Mouse (Mus musculus) cerebellum, adult 9-11 months (tissue): ENCODE results near the gene Smarcd2.

Experiments
- DNase-seq: peaks from one replicate; pipeline ENCODE4 v3.0.0; 2022

Smarcd2 gene

GRCm38 (mm10) chr11:106220603-106221002, 52.2 kb downstream of the Smarcd2 start:
- DNase-seq: no peak

- DNase-seq: peak; percentile 96
Observed at GRCm38 (mm10) chr11:106216730-106217490, 55.9 kb downstream of the Smarcd2 start, which contains the start of gene Ddx42. Gene Ddx42 (plus strand): TSS chr11:106216926.

- peak; percentile 99 for DNase-seq
Observed at GRCm38 (mm10) chr11:106215927-106216729, 56.6 kb downstream of the Smarcd2 start, which contains the start of gene Ccdc47. Gene Ccdc47 (minus strand): TSS chr11:106216344.

DNA sequence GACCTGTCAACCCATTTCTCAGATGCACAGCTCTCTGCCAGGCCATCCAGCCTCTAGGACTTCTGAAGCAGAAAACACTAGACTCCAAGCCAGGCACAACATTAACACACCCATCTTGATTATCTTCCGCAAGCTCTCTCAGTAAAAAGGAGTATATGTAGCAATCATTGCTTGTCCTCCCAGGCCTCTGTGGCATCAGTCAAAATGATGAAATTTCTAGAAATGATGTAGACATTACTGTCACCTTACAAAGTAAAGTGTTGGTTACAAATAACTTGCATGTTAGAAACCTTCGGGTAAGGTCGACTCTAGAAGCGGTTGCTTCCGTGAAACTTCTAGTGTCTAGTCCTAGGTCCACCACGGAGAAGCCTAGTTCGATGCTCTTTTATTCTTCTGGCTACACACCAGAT, 57.3 kb downstream of the Smarcd2 start:
- DNase-seq: no peak

DNA sequence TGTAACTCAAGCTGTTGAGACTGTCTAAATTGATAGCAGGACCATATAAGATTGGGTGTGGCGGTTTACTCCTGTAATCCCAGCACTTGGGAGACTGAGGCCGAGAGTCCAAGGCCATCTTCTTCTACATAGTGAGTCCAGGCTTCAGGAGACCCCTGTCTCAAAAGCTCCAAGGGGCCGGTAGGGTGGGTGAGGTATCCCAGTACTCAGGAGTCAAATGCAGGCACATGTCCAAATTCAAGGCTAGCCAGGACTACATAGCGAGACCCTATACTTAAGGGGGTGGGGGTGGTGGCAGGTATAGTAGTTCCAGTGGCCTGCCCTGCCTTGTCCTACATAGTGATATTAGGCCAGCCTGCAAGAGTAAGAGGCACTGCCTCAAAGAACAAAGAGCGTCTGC, 57.9 kb downstream of the Smarcd2 start:
- DNase-seq: peak; percentile 61
